ENCODE assay signal across 8 mouse cellular contexts in genomic region chr9:69468991-69469390, GRCm38 (mm10). TPM values are rescaled to one million over a fixed set of nuclear protein-coding genes. Genes with fewer than 3 reads are reported as not detected.
DNase-seq lines count a peak whose midpoint lies in the region; ATAC-seq and TF ChIP-seq lines count a peak whose summit lies in the region.

No protein-coding gene starts in this region.

- no peaks in the 10 kb centered on the region for H3K27me3 ChIP-seq in heart, postnatal 0 days (ENCODE audit: control insufficient read depth, insufficient read depth, low read length)
- H3K27me3 ChIP-seq in limb, embryonic 12.5 days: no peaks in the 10 kb centered on the region
- no peaks in the 10 kb centered on the region; the same call in none of the 2 replicates for H3K27me3 ChIP-seq in neural tube, embryonic 13.5 days

- 10% methylated on average over 9 of the region's 9 CpGs for WGBS in heart, postnatal 0 days
- 3% methylated on average over 9 of the region's 9 CpGs for WGBS in limb, embryonic 12.5 days
- 10% methylated on average over 9 of the region's 9 CpGs for WGBS in neural tube, embryonic 13.5 days

- TF ChIP-seq CTCF in heart, postnatal 0 days (IDR thresholded peaks at IDR 0.05; ENCODE audit: low read depth): no peak

- H3K36me3 ChIP-seq in heart, postnatal 0 days (replicated peaks; ENCODE audit: control insufficient read depth, insufficient read depth, low read length): peaks cover 60% of the 10 kb centered on the region
- H3K36me3 ChIP-seq in limb, embryonic 12.5 days: peaks cover 11% of the 10 kb centered on the region; the same call in 1 of the 2 replicates
- H3K36me3 ChIP-seq in neural tube, embryonic 13.5 days: no peaks in the 10 kb centered on the region

- H3K4me2 ChIP-seq in heart, postnatal 0 days (ENCODE audit: low read depth, low read length): no peak overlapping the region
- peak overlapping the region; percentile 30 for H3K4me2 ChIP-seq in limb, embryonic 12.5 days
- H3K4me2 ChIP-seq in neural tube, embryonic 13.5 days: peak overlapping the region; percentile 22; the same call in 1 of the 2 replicates

- H3K9me3 ChIP-seq in heart, postnatal 0 days (replicated peaks; ENCODE audit: control insufficient read depth, low read length): no peaks in the 10 kb centered on the region
- H3K9me3 ChIP-seq in limb, embryonic 12.5 days: no peaks in the 10 kb centered on the region
- H3K9me3 ChIP-seq in neural tube, embryonic 13.5 days: no peaks in the 10 kb centered on the region

- peaks cover 54% of the 10 kb centered on the region for H3K4me1 ChIP-seq in heart, postnatal 0 days (ENCODE audit: control insufficient read depth, insufficient read depth)
- peaks cover 61% of the 10 kb centered on the region for H3K4me1 ChIP-seq in limb, embryonic 12.5 days (replicated peaks)
- H3K4me1 ChIP-seq in neural tube, embryonic 13.5 days (replicated peaks): peaks cover 42% of the 10 kb centered on the region

- H3K9ac ChIP-seq in heart, postnatal 0 days (replicated peaks; ENCODE audit: low read depth, low read length): no peak overlapping the region
- no peak overlapping the region for H3K9ac ChIP-seq in limb, embryonic 12.5 days (replicated peaks)
- H3K9ac ChIP-seq in neural tube, embryonic 13.5 days: peak overlapping the region; percentile 26; the same call in 1 of the 2 replicates

- peak; percentile 58 for ATAC-seq in heart, postnatal 0 days (ENCODE audit: insufficient read depth, low read depth)
- peak; percentile 50; the same call in 1 of the 2 replicates for ATAC-seq in limb, embryonic 12.5 days (ENCODE audit: insufficient number of reproducible peaks, insufficient read depth, low FRiP score, low TSS enrichment, low read depth)
- peak; percentile 77; the same call in 1 of the 2 replicates for ATAC-seq in neural tube, embryonic 13.5 days (ENCODE audit: low read depth)
- no peak for ATAC-seq in granulocyte monocyte progenitor cell, adult 5-6 weeks (replicated peaks; ENCODE audit: poor library complexity, severe bottlenecking)

- H3K4me3 ChIP-seq in heart, postnatal 0 days (ENCODE audit: low read depth, low read length): no peak overlapping the region
- H3K4me3 ChIP-seq in limb, embryonic 12.5 days (replicated peaks): no peak overlapping the region
- no peak overlapping the region for H3K4me3 ChIP-seq in neural tube, embryonic 13.5 days

- TF ChIP-seq EP300 in heart, postnatal 0 days (IDR thresholded peaks at IDR 0.05; ENCODE audit: low read depth): no peak

- DNase-seq in ZHBTc4 (ENCODE audit: low read depth, low spot score): peak; percentile 89
- DNase-seq in embryo, embryonic 11 days: peak; percentile 90
- DNase-seq in heart, postnatal 0 days (ENCODE audit: low spot score): peak; percentile 66
- no peak for DNase-seq in T-cell, adult 2 months (ENCODE audit: low spot score)
- no peak for DNase-seq in spleen, adult 18-20 months

- H3K27ac ChIP-seq in heart, postnatal 0 days (ENCODE audit: low read depth): peak overlapping the region; percentile 86; the same call in 1 of the 2 replicates
- H3K27ac ChIP-seq in limb, embryonic 12.5 days: peak overlapping the region; percentile 53; the same call in 1 of the 2 replicates
- peak overlapping the region; percentile 9; the same call in 1 of the 2 replicates for H3K27ac ChIP-seq in neural tube, embryonic 13.5 days (replicated peaks)

RNA-seq across cellular contexts. Expression of gene Anxa2, which starts 15.6 kb away (rescaled TPM):
- 367 and 369 TPM in 2 replicates for total RNA-seq in heart, postnatal 0 days (2014; rRNA removed; ENCODE audit: low replicate concordance)
- 268 and 280 TPM in 2 replicates for polyA plus RNA-seq in heart, postnatal 0 days (2015; fragmentation: Nextera tagmentation; extraction: Ambion mirVana)
- 261 and 301 TPM in 2 replicates for polyA plus RNA-seq in limb, embryonic 12.5 days (2016; fragmentation: Nextera tagmentation; extraction: Ambion mirVana)
- 308 and 356 TPM in 2 replicates for polyA plus RNA-seq in neural tube, embryonic 13.5 days (2015; fragmentation: Nextera tagmentation; extraction: Ambion mirVana)
- 119 and 132 TPM in 2 replicates for total RNA-seq in granulocyte monocyte progenitor cell, adult 5-6 weeks (2014; fragmentation: Nextera tagmentation)
- total RNA-seq in granulocyte monocyte progenitor cell, adult 5-6 weeks (2017): 95.9 and 98.4 TPM in 2 replicates

Comparison
In these comparisons a context has a peak if more than half of its experiments do, and no peak if none do; other contexts are left out.
1. DNase-seq: peak in ZHBTc4 (single experiment), embryo, embryonic 11 days (single experiment) and heart, postnatal 0 days (single experiment); none in T-cell, adult 2 months (single experiment) and spleen, adult 18-20 months (0 of 2).
2. H3K27ac ChIP-seq: peak in every context shown above with its lines; median percentile 86 in heart, postnatal 0 days; 53 in limb, embryonic 12.5 days; 9 in neural tube, embryonic 13.5 days.